Mouse (Mus musculus) MEL-GATA-1-ER (cell line): ENCODE measurements around the gene Tsc1.

Experiments used
- DNase-seq: peaks from one replicate; pipeline ENCODE4 v3.0.0-alpha.2; 2012; ENCODE audit warnings: low read depth; ENCODE audit errors: extremely low read depth

Gene Tsc1

GRCm38 (mm10) chr2:28641435-28641941 is 460 bp downstream of the Tsc1 start:
- DNase-seq: peak; percentile 18

DNA sequence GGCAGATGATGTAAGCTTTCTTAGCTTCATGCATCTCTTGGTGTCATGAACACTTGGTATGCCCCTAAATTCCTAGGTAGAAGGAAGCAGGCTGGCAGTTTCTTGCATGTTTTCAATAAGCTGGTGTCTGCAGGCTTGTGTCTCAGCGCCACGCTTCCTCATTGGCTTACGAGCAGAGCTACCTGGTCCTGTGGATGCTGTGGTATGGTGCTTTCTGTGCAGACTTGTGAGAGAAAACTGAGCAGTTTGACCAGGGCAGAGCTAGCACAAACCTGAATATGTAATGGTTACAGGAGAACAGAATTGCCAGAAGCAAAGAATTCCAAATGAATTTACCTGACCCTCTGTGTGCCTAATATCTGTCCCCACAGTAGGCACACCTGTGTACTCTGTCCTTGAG is 2.1 kb downstream of the Tsc1 start:
- no peak for DNase-seq

DNA sequence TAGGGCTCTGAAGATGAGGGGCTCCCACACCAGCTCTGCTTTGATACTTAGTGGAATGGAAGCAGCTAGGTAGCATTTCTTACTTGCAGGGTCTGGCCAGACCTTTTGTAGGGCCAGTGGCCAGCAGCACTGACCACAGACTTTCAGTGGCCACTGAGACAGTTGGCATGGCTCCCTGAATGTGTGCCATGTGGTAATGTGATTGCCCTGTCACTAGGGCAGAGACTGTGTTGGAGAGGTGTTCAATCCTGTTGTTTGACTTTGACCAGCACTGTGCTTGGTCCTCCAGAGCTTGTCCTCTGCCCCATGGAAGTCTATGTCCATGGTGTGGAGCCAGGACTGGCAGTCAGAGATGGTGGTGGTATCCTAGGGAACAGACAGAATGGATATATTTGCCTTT is 9.5 kb downstream of the Tsc1 start:
- DNase-seq: no peak

DNA sequence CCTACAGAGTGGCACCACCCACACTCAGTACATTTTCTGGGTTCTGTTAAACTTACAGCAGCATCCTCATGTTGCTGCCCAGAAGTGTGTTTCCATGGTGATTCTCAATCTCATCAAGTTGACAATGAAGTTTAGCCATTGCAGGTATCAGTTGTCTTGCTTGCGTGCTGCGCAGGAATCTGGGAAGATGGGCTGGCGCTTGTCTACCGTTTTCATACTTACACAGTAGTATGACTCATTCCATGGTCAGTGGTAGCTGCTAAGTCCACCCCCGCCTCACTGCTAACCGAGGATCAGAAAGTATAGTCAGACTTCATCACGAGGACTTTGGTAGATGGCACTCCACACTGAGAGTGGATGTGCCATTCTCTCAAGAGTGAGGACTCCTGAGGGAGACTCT is 12.3 kb downstream of the Tsc1 start:
- DNase-seq: no peak

DNA sequence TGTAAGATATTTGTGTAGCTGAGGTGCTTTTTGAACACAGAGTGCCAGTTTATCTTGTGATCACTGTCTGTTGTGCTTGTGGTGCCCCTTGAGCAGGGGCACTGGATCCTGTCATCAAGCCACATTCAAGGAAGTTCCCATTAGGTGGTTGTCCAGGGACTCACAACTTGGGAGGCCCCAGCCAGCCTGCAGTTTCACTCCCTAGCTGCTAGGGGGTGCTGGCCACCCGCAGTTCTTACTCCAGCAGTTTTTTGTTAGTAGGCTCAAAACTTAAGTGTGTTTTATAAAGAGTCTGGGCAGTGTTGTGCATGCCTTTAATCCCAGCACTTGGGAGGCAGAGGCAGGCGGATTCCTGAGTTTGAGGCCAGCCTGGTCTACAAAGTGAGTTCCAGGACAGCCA is 13.3 kb downstream of the Tsc1 start:
- peak; percentile 30 for DNase-seq

- no peak for DNase-seq
Measured at GRCm38 (mm10) chr2:28656216-28656615, 15.2 kb downstream of the Tsc1 start.

- no peak for DNase-seq
Measured at GRCm38 (mm10) chr2:28662891-28663290, 21.9 kb downstream of the Tsc1 start.

DNA sequence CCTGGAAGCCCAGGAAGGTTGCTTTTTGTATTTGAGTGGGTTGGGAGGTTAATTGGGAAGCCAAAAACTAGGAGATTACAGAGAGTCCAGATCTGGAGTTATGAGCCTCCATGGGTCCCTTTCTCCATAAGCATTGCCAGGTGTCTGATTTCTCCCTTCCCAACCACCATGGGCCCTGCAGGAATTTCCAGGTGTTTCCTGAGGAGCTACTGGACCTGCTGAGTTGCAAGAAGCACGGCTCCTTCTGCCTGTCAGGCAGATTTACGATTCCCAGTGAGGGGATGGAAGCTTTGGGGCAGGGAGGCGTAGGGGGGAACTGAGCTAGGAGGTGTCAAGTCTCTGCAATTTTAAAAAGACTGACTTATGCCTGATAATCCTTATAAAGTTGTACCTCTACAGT is 24.8 kb downstream of the Tsc1 start:
- no peak for DNase-seq

DNA sequence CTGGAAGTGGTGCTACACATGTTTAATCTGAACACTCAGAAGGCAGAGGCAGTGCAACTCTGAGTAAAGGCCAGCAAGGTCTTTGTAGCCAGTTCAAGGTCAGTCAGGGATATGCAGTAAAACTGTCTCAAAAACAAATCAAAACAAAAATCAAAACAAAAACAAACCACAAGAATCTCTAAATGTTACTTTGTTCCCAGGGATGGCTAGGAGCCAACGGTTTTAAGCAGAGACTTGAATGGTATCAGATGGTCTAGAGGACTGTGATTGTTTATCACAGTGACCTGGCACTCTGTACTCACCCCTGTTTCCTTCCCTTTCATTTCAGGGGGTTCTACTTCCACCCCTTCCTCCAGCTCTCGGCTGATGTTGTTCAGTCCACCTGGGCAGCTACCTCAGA is 30.4 kb downstream of the Tsc1 start:
- no peak for DNase-seq

GRCm38 (mm10) chr2:28676005-28676404 is 35.0 kb downstream of the Tsc1 start:
- no peak for DNase-seq

DNA sequence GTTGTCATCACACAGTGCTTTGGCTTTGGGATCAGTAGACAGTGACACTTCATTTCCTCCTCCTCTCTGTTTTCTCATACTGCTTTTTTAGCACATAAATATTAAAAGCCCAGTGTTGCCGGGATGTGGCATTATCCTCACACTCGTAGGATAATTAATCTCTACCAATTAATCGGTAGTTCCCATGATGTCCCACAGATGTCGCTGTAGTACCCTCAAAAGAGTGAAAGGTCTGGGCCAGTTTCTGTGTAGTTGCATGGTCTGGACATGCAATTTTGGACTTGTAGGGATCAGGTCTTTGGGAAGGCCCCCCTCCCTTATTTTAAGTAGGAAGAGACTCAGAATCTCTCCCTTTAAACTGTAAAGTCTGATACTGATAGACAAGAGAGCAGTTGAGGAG is 39.7 kb downstream of the Tsc1 start:
- no peak for DNase-seq

DNA sequence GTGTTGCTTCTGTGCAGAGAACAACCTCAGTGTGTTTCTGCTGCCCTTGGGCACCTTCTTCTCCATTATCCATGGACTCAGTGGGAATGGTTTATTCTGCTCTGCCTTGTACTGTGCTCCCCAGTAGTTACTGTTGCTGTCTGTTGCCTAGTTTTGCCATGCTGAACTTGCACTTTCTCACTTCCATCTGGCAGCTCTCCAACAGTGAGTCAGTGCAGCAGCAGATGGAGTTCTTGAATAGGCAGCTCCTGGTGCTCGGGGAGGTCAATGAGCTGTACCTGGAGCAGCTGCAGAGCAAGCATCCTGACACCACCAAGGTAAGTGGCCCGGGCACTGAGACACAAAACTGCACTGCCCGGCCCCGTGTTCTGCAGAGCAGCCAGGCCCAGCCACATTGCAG is 40.7 kb downstream of the Tsc1 start:
- DNase-seq: no peak

- DNase-seq: no peak
Measured at GRCm38 (mm10) chr2:28685895-28686294, 44.9 kb downstream of the Tsc1 start.

- no peak for DNase-seq
Measured at GRCm38 (mm10) chr2:28688431-28688830, 47.4 kb downstream of the Tsc1 start.

- DNase-seq: no peak
Measured at GRCm38 (mm10) chr2:28692692-28693091, 51.7 kb downstream of the Tsc1 start.

GRCm38 (mm10) chr2:28698566-28698965 is 57.5 kb downstream of the Tsc1 start:
- DNase-seq: peak; percentile 80

DNA sequence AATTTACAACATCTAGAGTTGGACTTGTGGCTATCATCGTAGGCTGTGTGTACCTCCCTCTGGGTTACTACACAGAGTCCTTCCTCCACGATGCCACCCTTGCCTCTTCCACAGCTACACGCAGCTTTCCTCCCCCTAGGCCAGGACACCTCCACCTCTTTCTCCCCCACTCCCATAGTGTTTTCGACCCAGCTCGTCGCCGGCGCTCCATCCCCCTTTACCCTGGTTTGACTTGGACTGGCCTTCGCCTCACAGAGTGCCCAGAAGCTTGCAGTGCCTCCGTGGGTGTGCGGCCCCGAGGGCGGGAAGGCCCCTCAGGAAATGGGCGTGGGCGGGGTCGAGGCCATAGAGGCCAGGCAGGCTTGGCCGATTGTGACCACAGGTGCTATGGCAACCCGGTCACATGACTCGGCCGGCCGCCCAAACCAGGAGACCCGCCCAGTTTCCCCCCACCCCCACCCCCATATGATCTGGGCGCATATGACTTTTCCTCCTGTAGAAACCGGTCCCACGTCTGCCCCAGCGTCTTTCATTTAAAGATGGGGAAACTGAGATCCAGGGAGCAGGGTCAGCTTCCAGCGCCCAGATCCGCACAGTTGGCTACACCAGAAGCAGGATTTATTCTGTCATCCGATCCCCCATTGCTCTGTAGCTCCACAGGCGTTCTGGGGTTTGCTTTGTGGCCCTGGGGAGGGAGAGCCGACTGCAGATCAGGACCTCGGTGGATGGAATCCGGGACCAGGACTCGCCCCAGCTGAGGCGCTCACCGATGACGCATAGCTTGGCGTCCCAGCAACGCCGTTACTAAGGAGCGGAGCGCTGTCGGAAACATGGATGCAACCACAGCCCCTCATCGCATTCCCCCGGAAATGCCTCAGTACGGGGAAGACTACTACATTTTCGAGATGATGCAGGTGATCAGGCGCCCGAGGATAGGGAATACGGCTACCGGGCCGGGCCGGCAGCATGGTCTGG is 58.6 kb downstream of the Tsc1 start, which contains the start of the genes Spaca9 and Ak8:
Gene Spaca9 (minus strand): TSS at position 367 of the 975 bp plus-strand sequence.
Gene Ak8 (plus strand): TSS at position 804 of the 975 bp plus-strand sequence.
- no peak for DNase-seq

DNA sequence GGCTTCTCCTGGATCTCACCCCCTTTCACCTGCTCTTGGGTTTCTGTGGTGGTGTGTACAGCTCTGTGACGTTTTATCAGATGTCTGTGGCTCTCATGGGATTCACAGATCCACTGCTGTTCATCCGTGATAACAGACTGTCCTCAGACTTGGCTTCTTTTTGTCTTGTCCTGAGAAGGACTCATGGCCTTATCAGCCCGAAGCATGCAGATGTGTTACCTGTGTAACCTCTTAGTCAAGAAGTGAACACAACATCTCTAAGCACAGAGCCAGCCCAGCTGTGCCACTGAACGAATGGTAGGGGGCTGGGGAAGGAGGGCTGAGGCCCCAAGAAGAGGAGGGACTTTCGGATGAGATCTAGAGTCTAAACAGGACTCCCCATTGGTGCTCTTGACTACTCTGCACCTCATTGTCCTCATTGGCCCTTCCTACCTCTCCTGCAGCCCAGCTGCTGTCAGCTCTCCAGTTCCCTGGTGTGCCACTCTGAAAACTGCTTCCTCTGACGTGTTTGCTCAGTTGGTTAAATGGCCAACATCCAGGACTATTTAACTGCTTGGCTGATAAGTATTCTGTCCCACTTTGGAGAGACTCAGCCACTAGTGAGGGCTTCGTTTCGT is 60.7 kb downstream of the Tsc1 start:
- DNase-seq: peak; percentile 98

- peak; percentile 77 for DNase-seq
Measured at GRCm38 (mm10) chr2:28706106-28706636, 65.1 kb downstream of the Tsc1 start.

DNA sequence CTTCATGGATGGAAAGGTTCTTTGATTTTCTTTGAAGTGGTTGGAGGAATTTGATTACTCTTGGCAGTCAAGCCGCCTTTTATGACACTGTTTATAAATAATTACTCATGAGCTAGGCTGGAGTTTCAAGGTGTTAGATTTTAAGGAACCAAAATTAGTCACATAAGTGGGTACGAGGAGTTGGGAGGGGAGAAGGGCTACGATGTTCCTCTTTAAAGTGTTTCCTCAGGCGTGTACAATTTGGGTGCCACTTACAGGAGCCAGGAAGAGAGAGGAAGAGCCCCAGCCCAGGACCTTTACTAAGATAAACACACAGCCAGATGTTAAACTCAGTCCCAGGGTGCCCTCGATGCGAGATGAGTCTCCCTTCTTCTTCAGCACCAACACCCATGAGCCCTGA is 65.8 kb downstream of the Tsc1 start:
- peak; percentile 77 for DNase-seq

DNA sequence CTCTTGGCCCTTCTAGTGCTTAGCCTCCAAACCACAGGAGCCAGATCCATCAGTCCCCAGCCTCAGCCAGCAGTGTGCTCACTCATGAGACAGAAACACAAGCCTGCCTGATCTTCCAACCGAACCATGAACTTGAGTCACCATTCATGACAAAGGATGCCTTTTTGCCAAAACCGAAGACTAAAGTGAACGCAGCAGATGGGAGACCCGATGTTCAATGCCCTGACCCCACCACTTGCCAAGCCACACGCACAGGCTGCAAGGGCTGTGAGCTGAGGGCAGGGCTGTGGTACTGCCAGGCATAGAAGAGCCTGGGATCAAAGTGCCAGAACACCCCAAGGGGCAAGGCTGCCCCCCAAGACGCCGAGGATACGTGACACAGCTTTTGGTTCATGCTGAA is 72.0 kb downstream of the Tsc1 start:
- no peak for DNase-seq

- no peak for DNase-seq
Measured at GRCm38 (mm10) chr2:28722419-28722818, 81.4 kb downstream of the Tsc1 start.
